Mouse (Mus musculus): ENCODE data around the gene Styxl1. TPM values are rescaled to one million over a fixed set of nuclear protein-coding genes. Genes with fewer than 3 reads are reported as not detected.

Gene Styxl1
- polyA plus RNA-seq, 2 experiments: 0.08 to 0.15 TPM

DNA sequence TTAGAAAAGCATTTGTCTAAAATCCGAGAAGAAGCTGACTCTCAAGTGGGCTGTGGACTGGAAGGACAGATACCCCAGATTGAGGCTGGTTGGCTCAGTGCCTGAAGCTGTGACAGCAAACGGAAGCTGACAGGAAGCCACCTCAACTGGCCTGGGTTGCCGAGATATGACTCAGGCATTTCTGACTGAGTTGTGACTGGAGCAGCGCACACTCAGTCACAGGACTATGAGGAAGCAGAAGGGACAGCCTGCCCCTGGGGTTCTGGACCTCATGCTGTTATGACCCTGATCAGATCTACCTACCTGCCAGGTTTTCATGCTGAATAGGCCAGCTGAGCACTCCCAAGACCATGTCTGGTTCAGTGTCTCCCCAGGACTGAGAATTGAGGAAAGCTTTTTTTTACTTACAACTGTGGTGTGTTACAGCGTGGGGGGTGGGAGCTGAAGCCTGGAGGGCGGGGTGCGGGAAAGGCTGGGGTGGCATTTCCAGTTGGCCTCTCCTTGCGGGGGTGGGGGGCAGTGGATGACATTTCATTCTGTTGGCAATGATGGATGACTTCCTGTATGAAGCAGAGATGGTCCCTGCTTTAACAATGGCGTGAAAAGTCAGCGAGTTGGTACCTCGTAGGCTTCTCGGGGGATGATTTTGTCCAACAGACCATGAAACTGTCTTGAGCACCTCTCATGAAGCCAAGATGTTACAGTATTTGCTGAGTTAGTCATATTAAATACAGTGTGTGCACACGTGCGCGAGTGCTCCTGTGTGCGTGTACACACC is 64.6 kb downstream of the Styxl1 start:
- ATAC-seq (ENCODE audit: low FRiP score, low read depth): no peak
- H3K27ac ChIP-seq (replicated peaks; ENCODE audit: low read depth, low read length): no peak overlapping the region
- no peak for TF ChIP-seq POLR2A (IDR thresholded peaks at IDR 0.05; ENCODE audit: borderline replicate concordance, extremely low read depth, insufficient read depth, insufficient read length)
- H3K4me1 ChIP-seq (ENCODE audit: control insufficient read depth, insufficient read depth, low read length): no peaks in the 10 kb centered on the region; the same call in 1 of the 2 replicates
- H3K9ac ChIP-seq (ENCODE audit: low read depth, low read length, severe bottlenecking): no peak overlapping the region
- no peaks in the 10 kb centered on the region for H3K27me3 ChIP-seq (ENCODE audit: control insufficient read depth, insufficient read depth, low read length)
- peak; percentile 40 for DNase-seq (ENCODE audit: low spot score)
- no peak overlapping the region for H3K4me3 ChIP-seq (replicated peaks; ENCODE audit: low read length)
- 70% methylated on average over 16 of the region's 16 CpGs for WGBS
- peaks cover 28% of the 10 kb centered on the region for H3K36me3 ChIP-seq (ENCODE audit: control insufficient read depth, insufficient read depth, low read length)
- H3K4me2 ChIP-seq (replicated peaks; ENCODE audit: low read depth, low read length, severe bottlenecking): no peak overlapping the region
- no peaks in the 10 kb centered on the region for H3K9me3 ChIP-seq (ENCODE audit: control insufficient read depth, low read length)

DNA sequence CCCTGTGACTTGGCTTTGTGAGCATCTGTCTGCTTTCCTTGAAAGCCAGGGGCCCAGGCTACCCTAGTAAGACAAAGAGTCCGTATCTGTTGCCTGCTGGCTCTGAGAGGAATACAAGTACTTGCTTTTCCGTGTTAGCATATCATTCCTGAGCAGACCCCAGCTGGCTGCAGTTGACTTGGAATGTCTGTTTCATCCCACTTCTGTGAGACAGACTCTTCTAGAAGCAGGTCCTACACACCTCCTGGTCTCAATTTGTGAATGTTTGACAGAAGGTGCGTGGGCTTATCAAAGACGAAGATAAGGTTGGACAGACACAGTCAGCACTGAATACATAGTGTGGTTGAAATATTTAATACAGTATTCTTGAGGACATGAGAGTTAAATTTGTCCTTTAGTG is 65.4 kb downstream of the Styxl1 start:
- Histone ChIP-seq H3K27ac (replicated peaks; ENCODE audit: low read depth, low read length) (no peak overlapping the region), H3K27me3 (ENCODE audit: control insufficient read depth, insufficient read depth, low read length) (no peaks in the 10 kb centered on the region), H3K36me3 (ENCODE audit: control insufficient read depth, insufficient read depth, low read length) (peaks cover 25% of the 10 kb centered on the region), H3K9ac (ENCODE audit: low read depth, low read length, severe bottlenecking) (no peak overlapping the region), H3K4me1 (ENCODE audit: control insufficient read depth, insufficient read depth, low read length) (no peaks in the 10 kb centered on the region; the same call in 1 of the 2 replicates), H3K4me3 (replicated peaks; ENCODE audit: low read length) (no peak overlapping the region), H3K9me3 (ENCODE audit: control insufficient read depth, low read length) (no peaks in the 10 kb centered on the region), H3K4me2 (replicated peaks; ENCODE audit: low read depth, low read length, severe bottlenecking) (no peak overlapping the region)
- ATAC-seq (ENCODE audit: low FRiP score, low read depth) (no peak), DNase-seq (ENCODE audit: low spot score) (no peak)
- TF ChIP-seq POLR2A (IDR thresholded peaks at IDR 0.05; ENCODE audit: borderline replicate concordance, extremely low read depth, insufficient read depth, insufficient read length): no peak
- 83% methylated on average over 4 of the region's 4 CpGs for whole genome bisulfite sequencing

DNA sequence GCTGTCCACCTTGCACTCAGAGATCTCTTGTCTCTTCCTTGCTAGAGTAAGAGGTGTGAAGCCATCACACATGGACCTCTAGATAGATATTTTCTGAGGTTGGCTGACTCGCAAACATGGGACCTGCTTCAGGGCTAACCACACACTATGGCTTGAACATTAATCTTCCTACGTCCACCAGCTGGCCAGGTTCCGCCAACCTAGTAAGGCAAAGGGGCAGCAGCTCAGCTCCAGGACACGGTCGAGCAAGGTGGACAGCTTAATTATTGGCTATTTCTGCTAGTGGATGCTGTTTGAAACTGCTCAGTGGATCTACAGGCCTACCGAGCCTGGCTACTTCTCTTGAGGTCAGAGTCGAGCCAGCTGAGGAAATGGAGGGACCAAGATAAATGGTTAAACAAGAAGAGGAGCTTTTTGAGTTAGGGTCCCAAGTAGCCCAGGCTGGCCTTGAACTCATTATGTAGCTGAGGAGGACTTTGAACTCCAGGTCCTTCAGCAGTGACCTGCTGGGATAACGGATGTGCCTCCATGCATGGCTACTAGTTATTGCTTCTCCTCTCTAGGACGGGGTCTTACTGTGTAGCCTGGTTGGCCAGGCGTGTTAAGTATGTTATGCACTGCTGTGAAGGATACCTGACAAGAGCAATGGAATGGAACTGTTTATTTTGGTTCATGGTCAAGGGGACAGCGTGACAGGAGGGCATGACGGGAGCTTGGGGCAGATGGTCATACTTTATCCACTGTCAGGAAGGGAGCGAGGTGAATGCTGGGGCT is 66.4 kb downstream of the Styxl1 start:
- Histone ChIP-seq H3K36me3 (ENCODE audit: control insufficient read depth, insufficient read depth, low read length) (peaks cover 27% of the 10 kb centered on the region), H3K4me1 (ENCODE audit: control insufficient read depth, insufficient read depth, low read length) (no peaks in the 10 kb centered on the region; the same call in 1 of the 2 replicates), H3K4me2 (replicated peaks; ENCODE audit: low read depth, low read length, severe bottlenecking) (no peak overlapping the region), H3K9ac (ENCODE audit: low read depth, low read length, severe bottlenecking) (no peak overlapping the region), H3K27me3 (ENCODE audit: control insufficient read depth, insufficient read depth, low read length) (no peaks in the 10 kb centered on the region), H3K27ac (replicated peaks; ENCODE audit: low read depth, low read length) (no peak overlapping the region), H3K4me3 (replicated peaks; ENCODE audit: low read length) (no peak overlapping the region), H3K9me3 (ENCODE audit: control insufficient read depth, low read length) (no peaks in the 10 kb centered on the region)
- no peak for ATAC-seq (ENCODE audit: low FRiP score, low read depth)
- WGBS: 88% methylated on average over 13 of the region's 13 CpGs
- no peak for DNase-seq (ENCODE audit: low spot score)
- TF ChIP-seq POLR2A (IDR thresholded peaks at IDR 0.05; ENCODE audit: borderline replicate concordance, extremely low read depth, insufficient read depth, insufficient read length): no peak

DNA sequence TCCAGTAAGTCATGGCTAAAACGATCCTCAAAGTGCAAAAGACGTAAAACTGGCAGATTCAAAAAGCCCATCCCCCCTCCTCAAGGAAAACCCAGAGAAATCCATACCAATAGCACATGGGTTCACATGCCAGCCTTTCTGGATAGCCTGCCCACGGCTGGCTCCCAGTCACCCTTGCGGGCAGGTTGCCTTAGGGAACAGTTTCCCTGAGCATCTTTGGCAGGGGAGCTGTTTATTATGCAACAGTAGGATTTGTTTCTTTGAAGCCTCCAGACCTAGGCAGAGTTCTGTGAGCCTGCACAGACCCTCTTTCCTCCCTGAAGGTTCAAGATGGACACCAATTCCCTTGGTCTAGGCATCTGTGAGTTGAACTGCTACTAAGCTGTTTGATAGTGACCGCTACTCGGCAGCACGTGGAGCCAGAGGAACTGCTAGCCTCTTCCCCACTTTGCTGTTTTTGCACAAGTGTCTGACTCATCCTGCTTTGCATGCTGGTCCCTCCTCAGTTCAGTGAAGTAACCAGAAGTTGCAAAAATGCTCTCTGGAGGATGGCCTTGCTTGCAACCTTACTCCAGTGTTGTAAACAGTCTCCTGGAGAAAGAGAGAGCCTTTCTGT is 67.5 kb downstream of the Styxl1 start:
- no peak for ATAC-seq (ENCODE audit: low FRiP score, low read depth)

DNA sequence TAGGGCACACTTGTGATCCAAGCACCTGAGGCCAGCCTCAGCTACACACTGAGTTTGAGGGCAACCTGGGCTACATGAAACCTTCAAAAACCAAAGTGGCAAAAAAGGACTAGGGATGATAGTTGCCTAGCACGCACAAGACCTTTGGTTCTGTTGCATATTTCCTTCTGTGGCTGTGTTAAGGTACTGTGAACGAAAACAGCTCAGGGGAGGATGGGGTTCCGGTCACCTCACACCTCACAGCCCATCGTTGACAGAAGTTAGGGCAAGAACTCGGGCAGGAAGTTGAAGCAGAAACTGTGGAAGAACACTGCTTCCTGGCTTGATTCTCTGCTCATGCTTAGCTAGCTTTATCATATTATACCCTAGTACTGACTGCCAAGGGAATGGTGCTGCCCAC is 68.5 kb downstream of the Styxl1 start:
- DNase-seq (ENCODE audit: low spot score) (no peak), ATAC-seq (ENCODE audit: low FRiP score, low read depth) (no peak)
- no peak overlapping the region for H3K27ac ChIP-seq (replicated peaks; ENCODE audit: low read depth, low read length)
- H3K4me1 ChIP-seq (ENCODE audit: control insufficient read depth, insufficient read depth, low read length): no peaks in the 10 kb centered on the region; the same call in 1 of the 2 replicates
- 99% methylated on average over 5 of the region's 5 CpGs for WGBS
- no peak overlapping the region for H3K4me2 ChIP-seq (replicated peaks; ENCODE audit: low read depth, low read length, severe bottlenecking)
- no peak overlapping the region for H3K4me3 ChIP-seq (replicated peaks; ENCODE audit: low read length)
- TF ChIP-seq POLR2A (IDR thresholded peaks at IDR 0.05; ENCODE audit: borderline replicate concordance, extremely low read depth, insufficient read depth, insufficient read length): no peak
- no peaks in the 10 kb centered on the region for H3K27me3 ChIP-seq (ENCODE audit: control insufficient read depth, insufficient read depth, low read length)
- no peaks in the 10 kb centered on the region for H3K9me3 ChIP-seq (ENCODE audit: control insufficient read depth, low read length)
- no peak overlapping the region for H3K9ac ChIP-seq (ENCODE audit: low read depth, low read length, severe bottlenecking)
- H3K36me3 ChIP-seq (ENCODE audit: control insufficient read depth, insufficient read depth, low read length): peaks cover 29% of the 10 kb centered on the region

More for the DNA sequence above, 67.5 kb downstream of the Styxl1 start:
- Histone ChIP-seq H3K4me1 (ENCODE audit: control insufficient read depth, insufficient read depth, low read length) (no peaks in the 10 kb centered on the region; the same call in 1 of the 2 replicates), H3K27me3 (ENCODE audit: control insufficient read depth, insufficient read depth, low read length) (no peaks in the 10 kb centered on the region), H3K9ac (ENCODE audit: low read depth, low read length, severe bottlenecking) (no peak overlapping the region), H3K36me3 (ENCODE audit: control insufficient read depth, insufficient read depth, low read length) (peaks cover 25% of the 10 kb centered on the region), H3K27ac (replicated peaks; ENCODE audit: low read depth, low read length) (no peak overlapping the region), H3K9me3 (ENCODE audit: control insufficient read depth, low read length) (no peaks in the 10 kb centered on the region), H3K4me3 (replicated peaks; ENCODE audit: low read length) (no peak overlapping the region), H3K4me2 (replicated peaks; ENCODE audit: low read depth, low read length, severe bottlenecking) (no peak overlapping the region)
- TF ChIP-seq POLR2A (IDR thresholded peaks at IDR 0.05; ENCODE audit: borderline replicate concordance, extremely low read depth, insufficient read depth, insufficient read length): no peak
- DNase-seq (ENCODE audit: low spot score): no peak
- WGBS: 75% methylated on average over 7 of the region's 7 CpGs
